8 mouse cellular contexts compared by ENCODE assay signal in genomic region chr3:101712666-101713065, GRCm38 (mm10).
DNase-seq lines count a peak whose midpoint lies in the region; ATAC-seq and TF ChIP-seq lines count a peak whose summit lies in the region.
"Had no signal": no experiment of that assay in that cellular context is flagged by ENCODE, and none has a peak within 500 bp of the region (broad histone marks: within the 10 kb centered on the region; RNA-seq: fewer than 3 reads in every experiment).

No protein-coding gene starts in this region.

- H3K36me3 ChIP-seq in intestine, embryonic 14.5 days (ENCODE audit: control insufficient read depth, insufficient read depth, low read length): no peaks in the 10 kb centered on the region
- H3K36me3 ChIP-seq in intestine, postnatal 0 days (ENCODE audit: control insufficient read depth, insufficient read depth): no peaks in the 10 kb centered on the region
- H3K36me3 ChIP-seq in embryonic facial prominence, embryonic 11.5 days (replicated peaks; ENCODE audit: control insufficient read depth, insufficient read depth, low read depth, low read length): no peaks in the 10 kb centered on the region
- H3K36me3 ChIP-seq in midbrain, embryonic 12.5 days: no peaks in the 10 kb centered on the region

- H3K4me1 ChIP-seq in intestine, embryonic 14.5 days (replicated peaks; ENCODE audit: control insufficient read depth, insufficient read depth, low read length): peaks cover 35% of the 10 kb centered on the region
- peaks cover 39% of the 10 kb centered on the region for H3K4me1 ChIP-seq in intestine, postnatal 0 days (replicated peaks; ENCODE audit: control insufficient read depth, insufficient read depth, low read length)
- H3K4me1 ChIP-seq in embryonic facial prominence, embryonic 11.5 days (ENCODE audit: control insufficient read depth, insufficient read depth, low read length): peaks cover 4% of the 10 kb centered on the region; the same call in 1 of the 2 replicates
- peaks cover 27% of the 10 kb centered on the region for H3K4me1 ChIP-seq in midbrain, embryonic 12.5 days

- no peaks in the 10 kb centered on the region for H3K27me3 ChIP-seq in intestine, embryonic 14.5 days (replicated peaks; ENCODE audit: control insufficient read depth, insufficient read depth, low read length)
- no peaks in the 10 kb centered on the region for H3K27me3 ChIP-seq in intestine, postnatal 0 days (replicated peaks; ENCODE audit: control insufficient read depth, insufficient read depth, low read length)
- H3K27me3 ChIP-seq in embryonic facial prominence, embryonic 11.5 days (ENCODE audit: control insufficient read depth, insufficient read depth, low read length): no peaks in the 10 kb centered on the region
- H3K27me3 ChIP-seq in midbrain, embryonic 12.5 days: no peaks in the 10 kb centered on the region

- DNase-seq in intestine, embryonic 14.5 days (ENCODE audit: low spot score): peak; percentile 54
- DNase-seq in MN1 (ENCODE audit: low spot score): peak; percentile 39
- peak; percentile 1 for DNase-seq in embryonic facial prominence, embryonic 11.5 days (ENCODE audit: low spot score)
- no peak for DNase-seq in layer of hippocampus, adult 11-12 months (ENCODE audit: low spot score)
- DNase-seq in B cell, adult 2 months: no peak
- DNase-seq: kidney, adult 9 months had no signal

- H3K27ac ChIP-seq in intestine, embryonic 14.5 days (ENCODE audit: low read depth): peak overlapping the region; percentile 72
- H3K27ac ChIP-seq in intestine, postnatal 0 days (ENCODE audit: low read depth, low read length): no peak overlapping the region
- H3K27ac ChIP-seq in embryonic facial prominence, embryonic 11.5 days (replicated peaks; ENCODE audit: low read depth, low read length): no peak overlapping the region
- H3K27ac ChIP-seq in midbrain, embryonic 12.5 days (replicated peaks): peak overlapping the region; percentile 68; the same call in 1 of the 2 replicates

- TF ChIP-seq CTCF in intestine, postnatal 0 days (IDR thresholded peaks at IDR 0.05; ENCODE audit: low read depth): no peak

- no peaks in the 10 kb centered on the region for H3K9me3 ChIP-seq in intestine, embryonic 14.5 days (ENCODE audit: control insufficient read depth, low read length)
- no peaks in the 10 kb centered on the region for H3K9me3 ChIP-seq in intestine, postnatal 0 days (ENCODE audit: control insufficient read depth)
- H3K9me3 ChIP-seq in embryonic facial prominence, embryonic 11.5 days (replicated peaks; ENCODE audit: control insufficient read depth, low read length): no peaks in the 10 kb centered on the region
- H3K9me3 ChIP-seq in midbrain, embryonic 12.5 days: no peaks in the 10 kb centered on the region

- ATAC-seq in intestine, embryonic 14.5 days (replicated peaks; ENCODE audit: low FRiP score, low TSS enrichment, low read depth): no peak
- ATAC-seq in intestine, postnatal 0 days: no peak
- no peak for ATAC-seq in embryonic facial prominence, embryonic 11.5 days (replicated peaks; ENCODE audit: insufficient number of reproducible peaks, low FRiP score, low TSS enrichment, low read depth)
- ATAC-seq in midbrain, embryonic 12.5 days (ENCODE audit: low FRiP score, low read depth): no peak

- H3K4me3 ChIP-seq in intestine, embryonic 14.5 days (ENCODE audit: low read depth, low read length): no peak overlapping the region
- no peak overlapping the region for H3K4me3 ChIP-seq in intestine, postnatal 0 days (ENCODE audit: low read depth, low read length)
- no peak overlapping the region for H3K4me3 ChIP-seq in embryonic facial prominence, embryonic 11.5 days (ENCODE audit: low read depth, low read length)
- H3K4me3 ChIP-seq in midbrain, embryonic 12.5 days: no peak overlapping the region

- no peak overlapping the region for H3K9ac ChIP-seq in intestine, embryonic 14.5 days (ENCODE audit: low read length)
- no peak overlapping the region for H3K9ac ChIP-seq in intestine, postnatal 0 days (ENCODE audit: low read depth, low read length)
- H3K9ac ChIP-seq in embryonic facial prominence, embryonic 11.5 days (replicated peaks; ENCODE audit: low read length): no peak overlapping the region
- H3K9ac ChIP-seq in midbrain, embryonic 12.5 days (replicated peaks): no peak overlapping the region

- no peak overlapping the region for H3K4me2 ChIP-seq in intestine, embryonic 14.5 days (ENCODE audit: low read length)
- H3K4me2 ChIP-seq in intestine, postnatal 0 days (replicated peaks; ENCODE audit: low read depth): no peak overlapping the region
- no peak overlapping the region; the same call in 1 of the 2 replicates for H3K4me2 ChIP-seq in embryonic facial prominence, embryonic 11.5 days (ENCODE audit: low read depth, low read length)
- no peak overlapping the region for H3K4me2 ChIP-seq in midbrain, embryonic 12.5 days (replicated peaks)

- 82% methylated on average over 14 of the region's 14 CpGs for WGBS in intestine, embryonic 14.5 days
- 93% methylated on average over 14 of the region's 14 CpGs for WGBS in intestine, postnatal 0 days
- 67% methylated on average over 14 of the region's 14 CpGs for WGBS in embryonic facial prominence, embryonic 11.5 days
- 73% methylated on average over 14 of the region's 14 CpGs for WGBS in midbrain, embryonic 12.5 days

Comparison
In these comparisons a context has a peak if more than half of its experiments do, and no peak if none do; other contexts are left out.
1. H3K27ac ChIP-seq: peak in intestine, embryonic 14.5 days (single experiment) and midbrain, embryonic 12.5 days (single experiment); none in intestine, postnatal 0 days (single experiment) and embryonic facial prominence, embryonic 11.5 days (single experiment).
2. DNase-seq: peak in intestine, embryonic 14.5 days (single experiment), MN1 (single experiment) and embryonic facial prominence, embryonic 11.5 days (single experiment); none in layer of hippocampus, adult 11-12 months (single experiment) and B cell, adult 2 months (0 of 2).